Mouse (Mus musculus): Measurements from ENCODE around the gene Acox1.
A peak's percentile ranks its signal among the peaks of the same experiment; 100 is the strongest.

The Acox1 gene

GRCm38 (mm10) chr11:116198639-116199531 lies at the start of gene Acox1, which contains the start of gene Ten1:
Gene Acox1 (minus strand): TSS chr11:116199045.
Gene Ten1 (plus strand): TSS chr11:116198855.
- peak; percentile 97 for DNase-seq

GRCm38 (mm10) chr11:116247502-116248222 lies 48.8 kb upstream of the Acox1 start:
- DNase-seq = no peak

GRCm38 (mm10) chr11:116245616-116246015 lies 46.8 kb upstream of the Acox1 start:
- DNase-seq = no peak

- DNase-seq = no peak
Observed at GRCm38 (mm10) chr11:116244580-116244979, 45.7 kb upstream of the Acox1 start.

GRCm38 (mm10) chr11:116241744-116242235 lies 42.9 kb upstream of the Acox1 start:
- DNase-seq = peak; percentile 60

- peak; percentile 57 for DNase-seq
Observed at GRCm38 (mm10) chr11:116239797-116240196, 41.0 kb upstream of the Acox1 start.

GRCm38 (mm10) chr11:116237742-116238395 lies 39.0 kb upstream of the Acox1 start, which contains the start of gene Evpl:
Gene Evpl (minus strand): TSS chr11:116238077.
- peak; percentile 91 for DNase-seq

- peak; percentile 48 for DNase-seq
Observed at GRCm38 (mm10) chr11:116234901-116235300, 36.1 kb upstream of the Acox1 start.

GRCm38 (mm10) chr11:116232427-116232826 lies 33.6 kb upstream of the Acox1 start:
- no peak for DNase-seq

GRCm38 (mm10) chr11:116228699-116229098 lies 29.9 kb upstream of the Acox1 start:
- no peak for DNase-seq

- peak; percentile 94 for DNase-seq
Observed at GRCm38 (mm10) chr11:116226414-116226813, 27.6 kb upstream of the Acox1 start.

- no peak for DNase-seq
Observed at GRCm38 (mm10) chr11:116222740-116223059, 23.9 kb upstream of the Acox1 start.

GRCm38 (mm10) chr11:116221931-116222739 lies 23.3 kb upstream of the Acox1 start:
- DNase-seq = peak; percentile 55

- peak; percentile 86 for DNase-seq
Observed at GRCm38 (mm10) chr11:116219885-116220284, 21.0 kb upstream of the Acox1 start.

GRCm38 (mm10) chr11:116218737-116219400 lies 20.0 kb upstream of the Acox1 start:
- peak; percentile 94 for DNase-seq

- DNase-seq = peak; percentile 49
Observed at GRCm38 (mm10) chr11:116218263-116218662, 19.4 kb upstream of the Acox1 start.

GRCm38 (mm10) chr11:116216549-116216948 lies 17.7 kb upstream of the Acox1 start:
- DNase-seq = no peak

GRCm38 (mm10) chr11:116215991-116216390 lies 17.1 kb upstream of the Acox1 start:
- peak; percentile 3 for DNase-seq

GRCm38 (mm10) chr11:116215181-116215580 lies 16.3 kb upstream of the Acox1 start:
- DNase-seq = peak; percentile 62

- DNase-seq = peak; percentile 48
Observed at GRCm38 (mm10) chr11:116213877-116214510, 15.1 kb upstream of the Acox1 start.

- no peak for DNase-seq
Observed at GRCm38 (mm10) chr11:116212847-116213246, 14.0 kb upstream of the Acox1 start.
